Mouse (Mus musculus) G1E-ER4 (cell line): Measurements from ENCODE around the gene Tmem246. TPM values are rescaled to one million over a fixed set of nuclear protein-coding genes. Genes with fewer than 3 reads are reported as not detected.

ENCODE experiments used
- GATA1 ChIP-seq: IDR thresholded peaks from one replicate; pipeline ENCODE4 v1.8.0; 2012; ENCODE audit warnings: low read length, inconsistent platforms
- polyA plus RNA-seq: library from polyadenylated mRNA; stranded (reverse); fragments of >175 nt; gene quantifications from 2 replicates; pipeline ENCODE4 v1.2.3, GENCODE M21; 2012

The Tmem246 gene
- 43.4 and 43.6 TPM in 2 replicates for polyA plus RNA-seq

DNA sequence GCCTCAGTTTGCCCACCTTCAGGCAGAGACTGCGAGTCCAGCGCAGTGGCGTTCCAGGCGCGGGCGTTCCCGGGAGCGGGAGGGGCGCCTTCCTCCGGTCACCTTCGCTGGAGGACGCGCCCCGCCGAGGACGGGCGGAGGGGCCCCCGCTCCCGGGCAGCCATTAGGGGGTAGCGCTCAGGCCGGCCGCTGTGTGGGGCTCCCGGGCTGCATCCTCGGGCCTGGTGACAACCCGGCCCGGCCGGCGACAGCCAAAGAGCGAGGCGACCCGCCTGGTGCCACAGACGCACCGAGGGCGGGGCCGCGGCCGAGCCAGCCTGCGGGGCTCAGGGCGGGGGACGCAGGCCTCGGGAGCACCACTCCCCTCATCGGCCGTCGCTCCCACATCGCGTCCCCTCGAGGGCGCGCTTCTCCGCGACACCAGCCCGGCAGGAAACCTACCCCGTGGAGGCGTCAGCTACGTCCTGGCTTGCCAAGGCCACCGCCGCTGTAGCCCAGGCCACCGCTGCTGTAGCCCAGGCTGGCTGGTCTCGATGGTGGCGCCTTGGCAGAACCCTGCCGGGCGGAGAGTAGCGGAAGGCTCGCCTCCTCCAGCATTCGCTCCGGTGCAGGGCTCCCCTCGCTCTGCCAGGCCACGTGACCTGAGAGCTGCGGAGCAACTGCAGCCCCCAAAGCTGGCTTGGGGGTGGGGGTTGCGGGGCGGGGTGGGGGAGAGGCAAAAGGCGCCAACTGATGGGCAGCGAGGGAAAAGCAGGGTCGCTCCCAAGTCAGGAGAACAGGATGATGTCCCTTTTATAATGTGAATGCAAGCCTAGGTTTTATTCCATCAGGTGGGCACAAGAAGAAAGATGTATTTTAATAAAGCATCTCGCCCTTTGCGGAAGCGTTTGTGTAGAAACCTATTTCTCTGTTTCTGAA lies at the start of gene Tmem246:
Gene Tmem246 (minus strand): TSS at position 694 of the 918 bp plus-strand sequence.
- no peak for TF ChIP-seq GATA1

DNA sequence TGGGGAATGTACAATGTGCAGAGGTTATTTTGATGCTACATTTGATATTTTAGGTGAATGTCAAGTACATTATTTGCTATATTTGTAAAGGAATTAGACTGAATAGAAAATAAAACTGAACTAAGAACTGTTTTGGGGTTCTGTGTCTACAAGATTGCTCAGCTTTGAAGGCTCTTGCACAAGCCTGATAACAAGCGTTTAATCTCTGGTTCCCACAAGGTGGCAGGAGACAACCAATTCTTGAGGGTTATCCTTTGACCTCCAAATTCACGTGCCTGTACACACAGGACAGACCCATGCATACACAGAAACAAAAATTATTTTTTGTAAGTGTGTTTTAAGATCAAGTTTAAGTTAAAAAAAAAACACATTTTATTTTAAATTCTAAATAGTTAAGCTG lies 42.2 kb upstream of the Tmem246 start:
- no peak for TF ChIP-seq GATA1

- TF ChIP-seq GATA1, result no peak
These were observed 40.1 kb upstream of the Tmem246 start for GRCm38 (mm10) chr4:49637821-49638220.

GRCm38 (mm10) chr4:49632139-49632481 lies 34.4 kb upstream of the Tmem246 start:
- no peak for TF ChIP-seq GATA1

- no peak for TF ChIP-seq GATA1
These were observed 33.9 kb upstream of the Tmem246 start, which contains the start of gene Rnf20 for GRCm38 (mm10) chr4:49631319-49632138. Gene Rnf20, plus strand, starts transcription at chr4:49632006.

- TF ChIP-seq GATA1, result no peak
These were observed 31.3 kb upstream of the Tmem246 start for GRCm38 (mm10) chr4:49628941-49629340.

DNA sequence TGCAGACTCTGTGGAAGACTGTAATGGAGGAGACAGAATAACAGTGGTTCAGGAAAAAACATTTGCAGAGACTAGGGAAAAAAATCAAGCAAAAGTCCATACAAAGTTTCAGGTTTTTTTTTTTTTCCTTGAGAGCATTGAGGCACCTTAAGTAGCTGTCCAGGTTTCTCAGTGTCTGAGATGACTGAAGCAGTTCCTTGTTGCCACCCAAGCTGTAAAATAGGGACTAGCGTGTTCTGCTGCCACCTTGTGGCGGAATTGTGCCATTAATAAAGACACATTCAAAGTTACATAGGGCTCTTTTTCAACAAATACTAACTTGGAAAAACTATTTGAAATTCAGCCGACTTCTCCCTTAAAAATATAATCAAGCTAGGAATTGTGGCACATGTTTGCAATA lies 29.3 kb upstream of the Tmem246 start:
- no peak for TF ChIP-seq GATA1

DNA sequence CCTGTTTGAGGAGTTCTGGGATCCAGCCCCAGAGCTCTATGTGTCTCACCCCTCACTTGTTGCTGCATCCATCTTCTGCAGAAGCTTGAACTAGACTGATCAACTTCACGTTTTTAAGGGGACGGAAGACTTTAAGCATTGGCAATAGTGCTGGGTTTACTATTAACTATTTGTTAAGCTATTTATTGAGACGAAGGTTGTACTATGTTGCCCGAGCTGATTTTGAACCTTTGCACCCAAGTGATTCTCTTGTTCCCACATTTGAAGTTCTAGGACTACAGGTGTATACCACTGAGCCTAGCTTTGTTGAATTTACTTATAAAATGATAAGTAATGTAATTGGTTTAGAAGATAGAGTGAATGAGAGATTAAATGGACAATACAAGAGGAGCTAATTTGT lies 26.2 kb upstream of the Tmem246 start:
- no peak for TF ChIP-seq GATA1

- no peak for TF ChIP-seq GATA1
These were observed 24.6 kb upstream of the Tmem246 start for GRCm38 (mm10) chr4:49622272-49622671.

DNA sequence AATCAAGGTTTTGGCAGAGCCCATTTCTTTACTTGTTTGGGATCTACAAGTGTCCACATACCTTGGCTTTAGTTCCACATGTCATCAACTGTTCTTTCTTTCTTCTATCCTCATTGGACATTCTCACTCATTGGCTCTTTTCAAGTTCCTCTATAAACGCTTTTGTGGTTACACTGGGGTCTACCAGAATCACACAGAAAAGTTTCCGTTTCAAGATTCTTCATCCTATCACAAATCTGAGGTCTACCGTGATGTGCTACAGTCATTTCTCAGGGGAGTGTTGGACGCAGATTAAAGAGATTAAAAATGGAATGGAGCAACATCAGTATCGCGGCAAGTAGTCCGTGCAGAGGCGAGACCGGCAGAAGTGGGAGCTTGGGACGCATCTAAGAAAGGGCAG lies 19.2 kb upstream of the Tmem246 start:
- no peak for TF ChIP-seq GATA1

DNA sequence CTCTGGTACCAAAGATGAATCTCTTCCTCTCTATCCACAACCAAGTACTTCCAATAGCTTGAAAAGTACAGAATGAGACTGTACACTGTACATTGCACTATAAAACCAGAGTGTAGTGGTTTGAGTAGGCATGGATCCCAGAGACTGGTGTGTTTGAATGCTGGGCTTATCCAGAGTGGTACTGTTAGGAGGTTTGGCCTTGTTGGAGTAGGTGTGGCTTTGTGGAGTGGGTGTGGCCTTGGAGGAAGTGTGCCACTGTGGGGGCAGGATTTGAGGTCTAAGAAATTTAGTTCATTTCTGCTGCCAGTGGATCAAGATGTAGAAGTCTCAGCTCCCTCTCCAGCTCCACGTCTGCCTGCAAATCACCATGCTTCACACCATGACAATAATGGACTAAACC lies 7.8 kb upstream of the Tmem246 start:
- no peak for TF ChIP-seq GATA1

DNA sequence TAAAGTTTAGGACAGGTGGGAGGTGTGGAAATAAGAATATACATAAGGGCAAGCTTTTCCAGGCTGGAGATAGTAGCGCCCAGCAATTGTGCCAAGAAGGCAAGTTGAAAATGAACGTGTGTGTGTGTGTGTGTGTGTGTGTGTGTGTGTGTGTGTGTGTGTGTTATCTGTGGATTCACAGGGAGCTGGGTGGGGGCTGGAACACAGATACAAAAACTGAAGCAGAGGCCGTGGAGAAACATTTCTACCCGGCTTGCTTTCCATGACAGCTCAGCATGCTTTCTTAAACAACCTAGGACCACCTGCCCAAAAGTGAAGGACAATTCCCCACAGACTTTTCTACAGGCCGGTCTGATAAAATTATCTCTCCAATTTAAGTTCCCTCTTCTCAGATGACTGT lies 6.9 kb upstream of the Tmem246 start:
- TF ChIP-seq GATA1, result no peak

GRCm38 (mm10) chr4:49604016-49604546 lies 6.4 kb upstream of the Tmem246 start:
- TF ChIP-seq GATA1, result no peak

DNA sequence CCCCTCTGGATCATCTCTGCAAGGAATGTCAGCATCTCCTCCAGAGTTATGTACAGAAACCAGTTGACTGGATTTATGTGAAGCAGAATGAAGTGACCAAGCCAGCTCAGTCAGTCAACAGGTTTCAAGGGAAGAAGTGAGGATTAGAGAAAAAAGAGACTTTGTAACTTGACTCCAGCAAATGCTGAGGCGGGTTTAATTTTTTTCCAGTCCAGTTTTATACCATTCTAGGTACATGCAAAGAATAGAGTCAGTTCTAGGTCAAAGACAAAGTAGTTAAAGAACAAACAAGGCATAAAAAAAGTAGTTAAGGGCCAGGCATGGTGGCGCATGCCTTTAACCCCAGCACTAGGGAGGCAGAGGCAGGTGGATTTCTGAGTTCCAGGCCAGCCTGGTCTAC lies 5.5 kb upstream of the Tmem246 start:
- no peak for TF ChIP-seq GATA1

DNA sequence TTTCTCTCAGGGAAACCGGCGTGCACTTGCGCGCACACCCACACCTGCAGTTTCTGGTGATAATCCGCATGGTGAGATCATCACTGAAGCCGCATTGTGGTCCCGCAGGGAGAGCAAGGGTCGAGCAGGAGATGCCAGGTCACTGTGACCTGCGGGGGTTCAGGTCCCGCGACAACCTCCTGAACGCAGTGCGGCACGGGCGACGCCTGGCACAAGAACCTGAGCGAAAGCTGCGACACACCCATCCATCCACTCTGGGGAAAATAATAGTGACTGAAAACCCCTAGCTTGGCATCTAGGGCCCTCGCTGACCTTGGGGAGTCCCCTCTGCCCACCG lies 862 bp downstream of the Tmem246 start:
- TF ChIP-seq GATA1, result no peak

DNA sequence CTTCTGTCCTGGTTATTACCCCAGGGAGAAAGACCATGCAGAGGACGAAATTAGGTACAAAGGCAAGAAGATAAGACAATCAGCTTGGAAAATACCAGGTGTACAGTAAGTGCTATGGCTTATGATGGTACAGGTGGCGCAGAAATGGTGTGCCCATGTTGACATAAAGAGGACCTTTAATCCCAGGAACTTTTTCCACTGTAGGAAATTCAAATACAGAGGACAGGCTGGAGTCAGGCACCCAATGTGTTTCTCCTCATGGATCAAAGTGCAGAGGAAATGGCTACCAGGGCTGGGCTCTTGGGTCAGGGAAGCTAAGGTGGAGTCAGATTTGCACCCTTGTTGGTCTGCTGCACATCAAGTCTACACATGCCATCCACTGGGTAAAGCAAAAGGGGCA lies 7.5 kb downstream of the Tmem246 start:
- TF ChIP-seq GATA1, result no peak
